Mouse (Mus musculus): Measurements from ENCODE around the gene Glyat. TPM values are rescaled to one million over a fixed set of nuclear protein-coding genes. Genes with fewer than 3 reads are reported as not detected.
A peak's percentile ranks its signal among the peaks of the same experiment; 100 is the strongest.

Gene Glyat
- polyA plus RNA-seq (2012; rRNA removed): 0.46 and 0.70 TPM in 2 replicates

GRCm38 (mm10) chr19:12633176-12633575, at the start of gene Glyat:
TSS of gene Glyat (plus strand) at chr19:12633308.
- no peak within 1 kb of the TSS for H3K4me3 ChIP-seq (replicated peaks; ENCODE audit: insufficient read depth, low read depth, low read length)
- H3K27me3 ChIP-seq (ENCODE audit: control insufficient read depth, insufficient read depth, low read length): no peaks in the 10 kb centered on the region
- WGBS: 75% methylated on average over 4 of the region's 4 CpGs
- DNase-seq: no peak
- no peak for TF ChIP-seq CTCF (IDR thresholded peaks at IDR 0.05; ENCODE audit: borderline replicate concordance, insufficient read depth, low read depth, low read length)
- TF ChIP-seq POLR2A (IDR thresholded peaks at IDR 0.05; ENCODE audit: borderline replicate concordance, insufficient read depth, low read length): no peak
- H3K27ac ChIP-seq (ENCODE audit: insufficient read depth, low read length): no peak within 1 kb of the TSS
- no peaks in the 10 kb centered on the region for H3K4me1 ChIP-seq (ENCODE audit: control insufficient read depth, insufficient read depth, low read length)

- H3K27ac ChIP-seq (ENCODE audit: insufficient read depth, low read length): no peak overlapping the region
- 89% methylated on average over 4 of the region's 4 CpGs for WGBS
- TF ChIP-seq CTCF (IDR thresholded peaks at IDR 0.05; ENCODE audit: borderline replicate concordance, insufficient read depth, low read depth, low read length) (no peak), POLR2A (IDR thresholded peaks at IDR 0.05; ENCODE audit: borderline replicate concordance, insufficient read depth, low read length) (no peak)
- DNase-seq: no peak
- no peak overlapping the region for H3K4me3 ChIP-seq (replicated peaks; ENCODE audit: insufficient read depth, low read depth, low read length)
- H3K27me3 ChIP-seq (ENCODE audit: control insufficient read depth, insufficient read depth, low read length): no peaks in the 10 kb centered on the region
- no peaks in the 10 kb centered on the region for H3K4me1 ChIP-seq (ENCODE audit: control insufficient read depth, insufficient read depth, low read length)
These were observed 47.8 kb upstream of the Glyat start for GRCm38 (mm10) chr19:12585310-12585709.

DNA sequence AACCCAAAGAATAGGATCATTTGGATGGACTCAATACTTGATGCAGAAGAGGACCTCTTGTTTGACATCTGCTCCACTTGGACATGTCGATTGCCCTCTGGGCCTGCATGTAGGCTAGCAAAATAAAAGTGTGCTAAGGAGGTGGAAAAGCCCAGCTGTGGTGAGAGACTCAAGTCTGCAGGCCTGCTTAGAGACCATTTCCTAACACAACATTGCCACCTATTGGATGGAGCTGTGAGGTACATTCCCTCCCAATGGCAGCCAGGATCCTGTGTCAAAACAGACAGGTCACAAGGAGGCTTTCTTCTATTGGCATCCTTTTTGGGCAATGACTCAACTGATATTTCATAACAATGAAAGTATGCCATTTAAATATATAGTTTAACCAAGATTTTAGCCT, 41.2 kb upstream of the Glyat start:
- no peaks in the 10 kb centered on the region for H3K27me3 ChIP-seq (ENCODE audit: control insufficient read depth, insufficient read depth, low read length)
- no peak overlapping the region for H3K4me3 ChIP-seq (replicated peaks; ENCODE audit: insufficient read depth, low read depth, low read length)
- peak; percentile 53 to 59 for DNase-seq
- TF ChIP-seq POLR2A (IDR thresholded peaks at IDR 0.05; ENCODE audit: borderline replicate concordance, insufficient read depth, low read length) (no peak), CTCF (IDR thresholded peaks at IDR 0.05; ENCODE audit: borderline replicate concordance, insufficient read depth, low read depth, low read length) (peak; percentile 85)
- H3K27ac ChIP-seq (ENCODE audit: insufficient read depth, low read length): no peak overlapping the region
- WGBS: 3% methylated on average over 1 of the region's 1 CpGs
- no peaks in the 10 kb centered on the region for H3K4me1 ChIP-seq (ENCODE audit: control insufficient read depth, insufficient read depth, low read length)

GRCm38 (mm10) chr19:12595135-12595529, 38.0 kb upstream of the Glyat start:
- no peaks in the 10 kb centered on the region for H3K27me3 ChIP-seq (ENCODE audit: control insufficient read depth, insufficient read depth, low read length)
- 53% methylated on average over 2 of the region's 2 CpGs for whole genome bisulfite sequencing
- no peak for DNase-seq
- H3K27ac ChIP-seq (ENCODE audit: insufficient read depth, low read length): no peak overlapping the region
- H3K4me3 ChIP-seq (replicated peaks; ENCODE audit: insufficient read depth, low read depth, low read length): peak overlapping the region; percentile 68
- TF ChIP-seq POLR2A (IDR thresholded peaks at IDR 0.05; ENCODE audit: borderline replicate concordance, insufficient read depth, low read length) (no peak), CTCF (IDR thresholded peaks at IDR 0.05; ENCODE audit: borderline replicate concordance, insufficient read depth, low read depth, low read length) (no peak)
- H3K4me1 ChIP-seq (ENCODE audit: control insufficient read depth, insufficient read depth, low read length): no peaks in the 10 kb centered on the region

GRCm38 (mm10) chr19:12595530-12596289, 37.4 kb upstream of the Glyat start:
- TF ChIP-seq POLR2A (IDR thresholded peaks at IDR 0.05; ENCODE audit: borderline replicate concordance, insufficient read depth, low read length) (peak; percentile 62; the same call in 1 of the 2 replicates), CTCF (IDR thresholded peaks at IDR 0.05; ENCODE audit: borderline replicate concordance, insufficient read depth, low read depth, low read length) (peak; percentile 47)
- WGBS: under 1% methylated on average over 49 of the region's 49 CpGs
- Histone ChIP-seq H3K4me1 (ENCODE audit: control insufficient read depth, insufficient read depth, low read length) (no peaks in the 10 kb centered on the region), H3K4me3 (replicated peaks; ENCODE audit: insufficient read depth, low read depth, low read length) (peak overlapping the region; percentile 68), H3K27me3 (ENCODE audit: control insufficient read depth, insufficient read depth, low read length) (no peaks in the 10 kb centered on the region), H3K27ac (ENCODE audit: insufficient read depth, low read length) (0 out of 2 replicates have a peak overlapping the region, but pooled peaks have one; percentile 29)
- DNase-seq: peak; percentile 64 to 76

GRCm38 (mm10) chr19:12596290-12597072, 36.6 kb upstream of the Glyat start:
- Histone ChIP-seq H3K27me3 (ENCODE audit: control insufficient read depth, insufficient read depth, low read length) (no peaks in the 10 kb centered on the region), H3K4me3 (replicated peaks; ENCODE audit: insufficient read depth, low read depth, low read length) (peak overlapping the region; percentile 68), H3K4me1 (ENCODE audit: control insufficient read depth, insufficient read depth, low read length) (no peaks in the 10 kb centered on the region), H3K27ac (ENCODE audit: insufficient read depth, low read length) (0 out of 2 replicates have a peak overlapping the region, but pooled peaks have one; percentile 29)
- TF ChIP-seq CTCF (IDR thresholded peaks at IDR 0.05; ENCODE audit: borderline replicate concordance, insufficient read depth, low read depth, low read length) (no peak), POLR2A (IDR thresholded peaks at IDR 0.05; ENCODE audit: borderline replicate concordance, insufficient read depth, low read length) (no peak)
- DNase-seq: peak; percentile 28 to 50
- 18% methylated on average over 23 of the region's 23 CpGs for WGBS

- no peak overlapping the region for H3K4me3 ChIP-seq (replicated peaks; ENCODE audit: insufficient read depth, low read depth, low read length)
- TF ChIP-seq POLR2A (IDR thresholded peaks at IDR 0.05; ENCODE audit: borderline replicate concordance, insufficient read depth, low read length): no peak
- H3K4me1 ChIP-seq (ENCODE audit: control insufficient read depth, insufficient read depth, low read length): no peaks in the 10 kb centered on the region
- no peaks in the 10 kb centered on the region for H3K27me3 ChIP-seq (ENCODE audit: control insufficient read depth, insufficient read depth, low read length)
- peak in 1 of 2 experiments; percentile 10 for DNase-seq
- WGBS: 44% methylated on average over 3 of the region's 3 CpGs
- no peak overlapping the region for H3K27ac ChIP-seq (ENCODE audit: insufficient read depth, low read length)
These were observed 36.1 kb upstream of the Glyat start for GRCm38 (mm10) chr19:12597073-12597405.
